Mouse (Mus musculus): ENCODE data around the gene Fhl2. TPM values are rescaled to one million over a fixed set of nuclear protein-coding genes. Genes with fewer than 3 reads are reported as not detected.

Fhl2 gene
- polyA plus RNA-seq (2015; fragmentation: Nextera tagmentation; extraction: Ambion mirVana), result 31.2 and 31.3 TPM in 2 replicates

DNA sequence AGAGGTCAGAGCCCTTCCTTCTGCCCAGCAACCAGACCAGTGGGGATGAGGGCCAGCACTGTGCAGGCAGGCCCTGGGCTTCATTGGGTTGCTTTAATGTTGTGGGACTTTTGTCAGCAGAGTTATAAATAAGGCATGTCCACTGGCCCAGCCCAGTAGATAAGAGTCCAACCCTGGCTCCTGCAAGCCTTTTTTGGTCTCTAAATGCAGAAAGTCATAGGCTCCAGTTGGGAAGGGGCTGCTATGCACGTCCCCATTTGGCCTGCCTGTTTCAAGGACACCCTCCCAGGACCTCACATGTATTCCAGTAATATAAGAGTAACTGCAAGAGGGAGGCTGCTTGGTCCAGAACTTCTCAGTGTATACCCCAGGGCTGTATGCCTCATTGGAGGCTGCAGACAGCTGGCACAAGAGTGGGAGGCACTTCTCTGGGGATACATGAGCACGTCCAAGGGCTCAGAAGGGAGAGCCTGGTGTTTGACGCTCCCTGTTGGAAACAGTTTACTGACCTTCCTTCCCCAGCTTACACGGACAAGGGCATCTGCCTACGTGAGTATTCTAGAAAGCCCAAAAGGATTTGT lies at the start of gene Fhl2:
Fhl2 (minus strand) TSS at position 324 of the 581 bp plus-strand sequence.

DNA sequence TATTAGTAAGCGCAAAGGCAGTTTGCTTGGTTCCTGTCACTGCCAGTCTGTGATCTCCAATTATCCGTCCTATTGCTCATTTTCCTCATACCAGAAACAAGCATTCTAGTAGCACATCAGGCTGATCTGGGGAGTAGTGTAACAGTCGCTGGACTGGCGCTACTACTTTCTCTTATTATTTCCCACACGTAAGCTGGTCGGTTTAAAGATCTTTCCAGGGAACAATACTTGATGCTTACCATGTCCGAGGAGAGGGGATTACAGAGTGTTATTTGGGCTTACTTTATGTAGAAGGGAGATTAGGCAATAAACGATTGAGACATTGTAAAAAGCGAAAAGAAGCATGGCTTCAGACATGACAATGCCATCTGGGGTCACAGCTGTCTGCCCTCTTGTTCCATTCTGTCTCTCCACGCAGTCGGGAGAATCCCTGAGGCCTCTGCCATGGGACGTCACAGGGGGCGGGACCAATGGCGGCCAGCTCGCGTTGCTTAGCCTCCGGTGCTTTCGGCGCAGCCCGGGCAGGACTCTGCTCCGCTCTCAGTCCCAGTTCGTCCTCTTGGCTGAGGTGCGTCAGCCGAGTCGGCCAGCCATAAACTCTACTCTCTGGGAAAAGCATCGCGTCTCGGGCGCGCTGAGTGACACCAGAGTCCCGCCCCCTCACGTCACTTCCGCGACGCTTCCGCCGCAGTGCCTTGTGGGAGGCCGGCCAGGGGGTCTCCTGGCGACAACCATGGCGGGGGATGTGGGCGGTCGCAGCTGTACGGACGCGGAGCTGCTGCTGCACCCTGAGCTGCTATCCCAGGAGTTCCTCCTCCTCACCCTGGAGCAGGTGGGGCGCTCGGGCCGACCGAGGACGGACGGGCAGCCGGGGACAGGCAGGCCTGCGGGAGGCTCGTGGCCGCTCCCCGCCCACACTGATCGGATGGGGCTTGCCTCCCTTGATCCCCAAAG lies 98.5 kb downstream of the Fhl2 start, which contains the start of the genes Tgfbrap1 and AI597479:
Tgfbrap1 (minus strand) TSS at position 607 of the 954 bp plus-strand sequence.
AI597479 (plus strand) TSS at position 680 of the 954 bp plus-strand sequence.

Other genes starting within 250 kb of the Fhl2 start
- 10.4 TPM in 2 replicates for gene Gpr45, start 244.1 kb downstream of the Fhl2 start, polyA plus RNA-seq (2015; fragmentation: Nextera tagmentation; extraction: Ambion mirVana)
- gene Tgfbrap1, start 98.3 kb downstream of the Fhl2 start, polyA plus RNA-seq (2015; fragmentation: Nextera tagmentation; extraction: Ambion mirVana), result 10.2 and 12.2 TPM in 2 replicates
- gene AI597479, start 98.3 kb downstream of the Fhl2 start, polyA plus RNA-seq (2015; fragmentation: Nextera tagmentation; extraction: Ambion mirVana), result 23.4 and 25.1 TPM in 2 replicates
- 19.0 and 21.7 TPM in 2 replicates for gene Nck2, start 247.6 kb upstream of the Fhl2 start, polyA plus RNA-seq (2015; fragmentation: Nextera tagmentation; extraction: Ambion mirVana)

All from neural tube, postnatal 0 days (tissue).